Mouse (Mus musculus): ENCODE data around the gene Srrm4.

GRCm38 (mm10) chr5:116568050-116568449 is 23.6 kb downstream of the Srrm4 start:
- TF ChIP-seq GATA1 (IDR thresholded peaks at IDR 0.05; ENCODE audit: low read length) (no peak), TAL1 (IDR thresholded peaks at IDR 0.05; ENCODE audit: low read length) (no peak)
